Mouse (Mus musculus) olfactory bulb, adult 2 months (tissue): ENCODE results near the gene Tmem86b.

Experiments used
- CTCF ChIP-seq: fragments of 200-500 bp; IDR thresholded peaks from 2 replicates; pipeline ENCODE4 v1.5.1; 2012; ENCODE audit warnings: low read depth, mild to moderate bottlenecking, low read length, moderate library complexity; ENCODE audit not compliant: insufficient read depth
- POLR2A ChIP-seq: fragments of 200-500 bp; IDR thresholded peaks from 2 replicates; pipeline ENCODE4 v1.6.1; 2012; ENCODE audit warnings: mild to moderate bottlenecking, low read depth, low read length, moderate library complexity; ENCODE audit not compliant: insufficient read depth

GRCm38 (mm10) chr7:4663742-4664141 is 32.5 kb upstream of the Tmem86b start:
- TF ChIP-seq CTCF (no peak), POLR2A (no peak)
